ENCODE assay signal across 20 mouse cellular contexts in the genomic region with DNA sequence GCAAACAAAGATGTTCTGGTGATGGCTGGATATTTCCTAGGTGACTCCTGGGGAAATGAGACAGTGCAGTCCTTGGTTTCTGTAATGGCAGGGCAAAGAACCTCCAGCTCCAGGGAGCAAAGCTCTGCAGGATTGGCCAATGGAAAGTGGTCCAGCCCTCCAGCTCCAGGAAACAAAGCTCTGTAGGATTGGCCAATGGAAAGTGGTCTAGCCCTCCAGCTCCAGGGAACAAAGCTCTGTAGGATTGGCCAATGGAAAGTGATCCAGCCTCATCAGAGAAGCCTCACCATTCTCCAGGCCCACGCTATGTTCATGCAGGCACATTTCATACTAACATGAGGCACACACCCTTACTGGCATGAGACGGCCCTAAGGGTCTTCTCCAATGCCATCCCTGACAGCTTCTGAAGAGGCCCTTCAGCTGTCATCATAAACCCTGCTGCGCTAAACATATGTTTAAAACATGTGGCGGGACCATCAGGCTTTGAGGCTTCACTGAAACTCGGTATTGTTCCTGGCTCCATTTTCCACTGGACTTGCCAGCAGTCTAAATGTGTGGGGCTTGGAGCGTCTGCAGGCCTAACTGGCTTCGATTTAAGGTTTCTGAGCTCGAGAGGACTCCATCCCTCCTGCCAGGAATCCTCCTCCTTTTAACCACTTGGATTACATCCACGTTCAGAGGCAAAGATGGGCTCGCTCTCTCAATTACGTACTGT.
A peak's percentile ranks its signal among the peaks of the same experiment; 100 is the strongest.
DNase-seq lines count a peak whose midpoint lies in the region; ATAC-seq and TF ChIP-seq lines count a peak whose summit lies in the region.
"Had no signal": no experiment of that assay in that cellular context is flagged by ENCODE, and none has a peak within 500 bp of the region (broad histone marks: within the 10 kb centered on the region; RNA-seq: fewer than 3 reads in every experiment).

No protein-coding gene starts in this region.

- no peak overlapping the region for H3K9ac ChIP-seq in forebrain, embryonic 14.5 days (ENCODE audit: low read length)
- H3K9ac ChIP-seq in hindbrain, postnatal 0 days (replicated peaks; ENCODE audit: low read length): no peak overlapping the region
- H3K9ac ChIP-seq in hindbrain, embryonic 13.5 days: no peak overlapping the region
- no peak overlapping the region for H3K9ac ChIP-seq in neural tube, embryonic 15.5 days (replicated peaks)
- H3K9ac ChIP-seq: heart, embryonic 12.5 days; liver, postnatal 0 days had no signal

- ATAC-seq in forebrain, embryonic 14.5 days: no peak
- peak; percentile 43 for ATAC-seq in hindbrain, postnatal 0 days
- ATAC-seq in hindbrain, embryonic 13.5 days (ENCODE audit: low FRiP score): no peak
- ATAC-seq in neural tube, embryonic 15.5 days (ENCODE audit: low FRiP score): peak; percentile 11; the same call in 1 of the 2 replicates
- ATAC-seq: liver, postnatal 0 days had no signal

- no peak overlapping the region for H3K27ac ChIP-seq in forebrain, embryonic 14.5 days (ENCODE audit: low read depth, low read length)
- H3K27ac ChIP-seq in forebrain, embryonic 10.5 days: no peak overlapping the region
- no peak overlapping the region for H3K27ac ChIP-seq in hindbrain, postnatal 0 days
- H3K27ac ChIP-seq in hindbrain, embryonic 13.5 days: no peak overlapping the region
- no peak overlapping the region for H3K27ac ChIP-seq in neural tube, embryonic 15.5 days (replicated peaks)
- H3K27ac ChIP-seq: macrophage had no signal

- H3K36me3 ChIP-seq in forebrain, embryonic 14.5 days (ENCODE audit: control insufficient read depth, insufficient read depth, low read length): no peaks in the 10 kb centered on the region
- no peaks in the 10 kb centered on the region for H3K36me3 ChIP-seq in forebrain, embryonic 10.5 days (replicated peaks)
- no peaks in the 10 kb centered on the region for H3K36me3 ChIP-seq in hindbrain, postnatal 0 days (ENCODE audit: insufficient read depth, low read length)
- H3K36me3 ChIP-seq in hindbrain, embryonic 13.5 days: no peaks in the 10 kb centered on the region
- no peaks in the 10 kb centered on the region for H3K36me3 ChIP-seq in neural tube, embryonic 15.5 days
- H3K36me3 ChIP-seq: heart, embryonic 12.5 days had no signal

- no peak for TF ChIP-seq CTCF in hindbrain, postnatal 0 days (IDR thresholded peaks at IDR 0.05; ENCODE audit: low read depth)

- H3K4me2 ChIP-seq in forebrain, embryonic 14.5 days (ENCODE audit: low read length): no peak overlapping the region
- H3K4me2 ChIP-seq in hindbrain, postnatal 0 days (ENCODE audit: low read depth, low read length): no peak overlapping the region
- H3K4me2 ChIP-seq in hindbrain, embryonic 13.5 days: no peak overlapping the region
- no peak overlapping the region for H3K4me2 ChIP-seq in neural tube, embryonic 15.5 days
- H3K4me2 ChIP-seq: heart, embryonic 12.5 days; midbrain, embryonic 11.5 days had no signal

- 85% methylated on average over 11 of the region's 11 CpGs for WGBS in forebrain, embryonic 14.5 days
- WGBS in forebrain, embryonic 10.5 days: 90% methylated on average over 11 of the region's 11 CpGs
- 69% methylated on average over 11 of the region's 11 CpGs for WGBS in hindbrain, postnatal 0 days
- WGBS in hindbrain, embryonic 13.5 days: 87% methylated on average over 11 of the region's 11 CpGs
- WGBS in neural tube, embryonic 15.5 days: 79% methylated on average over 11 of the region's 11 CpGs

- peak; percentile 19 for DNase-seq in forebrain, embryonic 14.5 days (ENCODE audit: low spot score)
- DNase-seq in forebrain, embryonic 10.5 days (ENCODE audit: extremely low spot score, low spot score): no peak
- peak; percentile 39 for DNase-seq in hindbrain, postnatal 0 days (ENCODE audit: low spot score)
- no peak for DNase-seq in neural tube, embryonic 10.5 days (ENCODE audit: extremely low spot score, low spot score)
- no peak for DNase-seq in thymus, postnatal 0 days (ENCODE audit: low spot score)
- DNase-seq: adrenal gland, postnatal 14 days; cerebellum, adult 9-10 months; heart, postnatal 36 days; kidney, adult 9 months; kidney, postnatal 4 days; liver; liver, postnatal 0 days; retina, postnatal 1 day; right cerebral cortex, postnatal 4 days; thymus, postnatal 4 days had no signal

- H3K9me3 ChIP-seq in forebrain, embryonic 14.5 days (replicated peaks; ENCODE audit: control insufficient read depth, low read length): no peaks in the 10 kb centered on the region
- no peaks in the 10 kb centered on the region for H3K9me3 ChIP-seq in forebrain, embryonic 10.5 days
- no peaks in the 10 kb centered on the region for H3K9me3 ChIP-seq in hindbrain, postnatal 0 days (ENCODE audit: low read length)
- no peaks in the 10 kb centered on the region for H3K9me3 ChIP-seq in hindbrain, embryonic 13.5 days
- H3K9me3 ChIP-seq in neural tube, embryonic 15.5 days (replicated peaks): no peaks in the 10 kb centered on the region
- H3K9me3 ChIP-seq: heart, embryonic 12.5 days had no signal

- no peaks in the 10 kb centered on the region for H3K4me1 ChIP-seq in forebrain, embryonic 14.5 days (ENCODE audit: control insufficient read depth, insufficient read depth, low read length)
- no peaks in the 10 kb centered on the region for H3K4me1 ChIP-seq in forebrain, embryonic 10.5 days
- no peaks in the 10 kb centered on the region for H3K4me1 ChIP-seq in hindbrain, postnatal 0 days (ENCODE audit: insufficient read depth, low read length)
- H3K4me1 ChIP-seq in hindbrain, embryonic 13.5 days (replicated peaks): no peaks in the 10 kb centered on the region
- H3K4me1 ChIP-seq in neural tube, embryonic 15.5 days: no peaks in the 10 kb centered on the region
- H3K4me1 ChIP-seq: heart, embryonic 12.5 days had no signal

- H3K4me3 ChIP-seq in forebrain, embryonic 14.5 days (ENCODE audit: low read depth, low read length): no peak overlapping the region
- H3K4me3 ChIP-seq in forebrain, embryonic 10.5 days: no peak overlapping the region
- no peak overlapping the region for H3K4me3 ChIP-seq in hindbrain, postnatal 0 days (ENCODE audit: low read length)
- H3K4me3 ChIP-seq in hindbrain, embryonic 13.5 days: no peak overlapping the region
- H3K4me3 ChIP-seq in neural tube, embryonic 15.5 days (replicated peaks): no peak overlapping the region
- H3K4me3 ChIP-seq: heart, embryonic 12.5 days had no signal

- no peaks in the 10 kb centered on the region for H3K27me3 ChIP-seq in forebrain, embryonic 14.5 days (replicated peaks; ENCODE audit: control insufficient read depth, insufficient read depth, low read length)
- H3K27me3 ChIP-seq in forebrain, embryonic 10.5 days (ENCODE audit: poor library complexity, severe bottlenecking): no peaks in the 10 kb centered on the region
- no peaks in the 10 kb centered on the region for H3K27me3 ChIP-seq in hindbrain, postnatal 0 days (ENCODE audit: insufficient read depth, low read length)
- H3K27me3 ChIP-seq in hindbrain, embryonic 13.5 days: no peaks in the 10 kb centered on the region
- H3K27me3 ChIP-seq in neural tube, embryonic 15.5 days (replicated peaks): no peaks in the 10 kb centered on the region
- H3K27me3 ChIP-seq: heart, embryonic 12.5 days had no signal

Comparison
In these comparisons a context has a peak if more than half of its experiments do, and no peak if none do; other contexts are left out.
1. ATAC-seq: peak in hindbrain, postnatal 0 days (single experiment) and neural tube, embryonic 15.5 days (single experiment); none in forebrain, embryonic 14.5 days (single experiment) and hindbrain, embryonic 13.5 days (single experiment).
2. DNase-seq: peak in forebrain, embryonic 14.5 days (single experiment) and hindbrain, postnatal 0 days (single experiment); none in forebrain, embryonic 10.5 days (single experiment), neural tube, embryonic 10.5 days (single experiment) and thymus, postnatal 0 days (single experiment).